Mouse (Mus musculus): ENCODE data around the gene Tmc3.

Tmc3 gene

DNA sequence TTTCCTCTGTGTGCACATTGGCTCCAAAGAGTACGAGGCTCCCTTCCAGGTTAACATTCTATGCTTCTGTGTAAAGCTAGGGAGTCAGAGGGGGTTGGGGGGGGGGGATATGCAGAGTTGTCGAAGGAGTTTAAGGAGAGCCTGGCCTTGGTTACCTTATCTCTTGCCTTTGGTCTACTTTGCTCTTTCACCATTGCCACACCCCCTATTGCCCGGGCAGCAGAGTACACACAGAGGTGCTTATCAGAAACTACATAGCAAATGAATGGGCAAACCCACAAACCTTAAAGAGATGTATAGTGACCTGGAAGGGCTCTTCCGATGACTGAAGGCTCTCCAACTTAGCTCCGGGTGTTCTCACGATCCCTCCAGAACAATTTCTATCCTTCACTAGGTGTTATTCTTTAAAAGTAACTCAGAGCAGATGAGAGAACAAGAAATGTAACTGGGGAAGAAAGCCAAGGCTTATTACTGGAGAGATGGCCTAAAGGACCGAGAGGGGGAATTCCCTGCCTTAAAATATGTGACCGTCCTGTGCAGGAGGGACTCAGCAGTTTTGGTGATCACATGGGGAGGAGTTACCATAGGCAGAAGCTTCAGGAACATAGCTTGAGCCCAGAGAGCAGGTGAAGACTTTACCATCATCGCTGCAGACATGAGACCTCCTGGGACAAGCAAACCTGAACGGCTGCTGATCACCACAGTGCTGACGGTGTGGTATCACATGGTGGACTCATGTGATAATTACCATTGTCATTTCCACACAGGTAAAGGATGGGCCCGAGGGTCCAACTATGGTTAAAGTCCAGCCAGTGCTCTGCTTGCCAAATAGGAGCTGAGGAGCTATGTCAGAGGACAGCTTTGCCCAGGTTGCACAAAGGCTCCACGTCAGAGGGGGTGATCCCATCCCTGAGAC, 14.5 kb downstream of the Tmc3 start:
- no peak for DNase-seq (ENCODE audit: low spot score in 2 of 2)

GRCm38 (mm10) chr7:83599913-83600286, 15.2 kb downstream of the Tmc3 start:
- DNase-seq (ENCODE audit: low spot score in 2 of 2): no peak

DNA sequence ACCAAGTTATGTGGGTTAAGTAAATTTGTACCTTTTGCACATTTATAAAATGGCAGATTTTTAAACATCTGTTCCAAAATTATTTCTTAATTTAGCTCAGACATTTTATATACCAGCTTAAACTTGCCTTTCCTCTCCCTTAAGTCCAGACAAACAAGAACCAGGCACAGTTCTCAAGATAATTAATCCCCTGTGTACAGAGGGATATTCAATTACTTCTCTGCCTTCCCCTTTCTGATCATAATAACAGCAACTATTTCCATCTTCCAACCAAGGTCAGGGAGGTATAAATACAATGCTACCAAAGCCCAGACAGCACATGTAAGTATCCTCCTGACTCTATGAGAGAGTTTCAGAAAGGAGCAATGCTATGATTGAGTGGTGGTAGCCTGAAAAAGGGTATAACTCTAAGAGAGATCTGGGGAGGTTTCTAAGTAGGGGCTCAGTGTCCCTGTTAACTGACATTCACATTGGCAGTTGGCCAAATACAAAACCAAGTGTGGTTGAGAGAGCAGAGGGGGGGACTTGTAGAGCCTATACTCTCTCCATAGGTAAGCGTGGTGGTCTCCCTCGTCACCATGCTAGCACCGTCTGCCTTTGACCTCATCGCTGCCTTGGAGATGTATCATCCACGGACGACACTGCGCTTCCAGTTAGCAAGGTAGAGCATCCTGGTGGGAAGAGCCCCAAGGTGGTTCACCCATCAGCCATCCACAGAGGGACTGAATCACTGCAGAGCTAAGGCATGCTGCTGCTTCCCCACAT, 19.6 kb downstream of the Tmc3 start:
- DNase-seq (ENCODE audit: low spot score in 2 of 2): no peak

DNA sequence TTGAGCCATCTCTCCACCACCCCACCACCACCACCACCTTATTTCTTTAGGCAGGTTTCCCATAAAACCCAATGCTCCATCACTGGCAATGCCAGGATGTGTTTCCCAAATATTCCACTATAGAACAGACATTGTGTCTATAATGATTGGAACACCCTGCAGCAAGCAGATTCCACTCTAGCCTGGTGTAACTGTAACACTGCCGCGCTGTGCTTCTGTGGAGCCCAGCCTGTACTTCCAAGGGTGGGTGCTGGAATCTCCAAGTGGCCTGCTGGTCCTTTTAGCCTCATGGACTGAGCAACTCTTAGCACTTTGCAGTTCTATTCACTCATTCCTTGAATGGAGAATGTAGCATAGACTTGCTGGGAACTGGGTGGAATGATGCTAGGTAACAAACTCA, 22.1 kb downstream of the Tmc3 start:
- no peak for DNase-seq (ENCODE audit: low spot score in 2 of 2)

DNA sequence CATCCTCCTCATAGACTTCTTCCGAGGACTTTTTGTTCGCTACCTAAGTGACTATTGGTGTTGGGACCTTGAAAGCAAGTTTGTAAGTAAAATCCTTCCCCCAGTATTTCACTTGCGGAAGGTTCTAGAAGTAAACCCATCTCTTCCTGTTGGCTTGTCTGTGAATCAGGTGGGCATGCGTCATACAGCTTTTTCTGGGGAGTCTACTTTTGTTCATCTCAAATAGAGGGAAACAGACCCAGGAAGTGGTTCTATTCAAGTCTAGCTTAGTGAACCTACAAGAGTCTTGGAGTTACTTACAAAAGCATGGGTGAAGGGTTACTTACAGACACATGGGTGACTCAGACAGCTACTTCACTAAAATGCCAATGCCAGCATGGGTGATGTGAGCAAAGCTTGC, 25.2 kb downstream of the Tmc3 start:
- DNase-seq (ENCODE audit: low spot score in 2 of 2): no peak

DNA sequence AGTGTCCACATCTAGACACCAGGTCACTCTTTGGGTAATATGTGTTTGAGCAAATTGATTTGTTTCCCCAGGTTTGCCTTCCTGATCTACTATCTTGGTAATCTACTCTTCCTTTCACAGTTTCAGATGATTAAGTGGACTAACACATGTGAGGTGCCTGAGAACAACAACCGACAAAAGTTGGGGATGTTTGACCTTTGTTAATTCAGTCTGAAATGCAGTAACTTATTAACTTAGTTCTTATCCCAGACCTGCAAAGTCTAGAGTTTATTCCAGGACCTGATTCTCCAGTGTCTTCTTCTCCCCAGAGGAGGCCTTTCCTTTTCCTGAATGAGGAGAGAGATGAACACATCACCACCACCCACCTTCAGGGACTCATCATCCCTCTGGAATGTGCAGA, 27.2 kb downstream of the Tmc3 start:
- no peak for DNase-seq (ENCODE audit: low spot score in 2 of 2)

DNA sequence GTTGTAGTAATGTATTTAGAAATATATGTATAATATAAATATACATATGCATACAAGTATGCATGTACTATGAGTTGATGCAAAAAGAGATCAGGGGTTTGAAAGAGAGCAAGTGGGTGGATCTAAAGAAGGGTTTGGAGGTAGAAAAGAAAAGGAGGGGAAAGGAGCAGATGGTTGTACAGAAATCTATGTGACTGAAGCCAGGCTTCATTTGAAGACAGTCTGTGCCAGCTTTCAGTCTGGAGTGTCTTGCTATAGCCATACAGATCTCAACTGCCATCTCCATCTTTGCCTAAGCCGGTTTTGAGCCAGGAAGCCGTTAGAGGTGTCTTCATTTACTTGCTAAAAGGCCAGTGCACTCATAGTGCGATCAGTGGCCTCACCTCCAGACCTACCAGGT, 30.5 kb downstream of the Tmc3 start:
- DNase-seq (ENCODE audit: low spot score in 2 of 2): no peak

GRCm38 (mm10) chr7:83615815-83616214, 31.1 kb downstream of the Tmc3 start:
- no peak for DNase-seq (ENCODE audit: low spot score in 2 of 2)

- DNase-seq (ENCODE audit: low spot score in 2 of 2): no peak
Measured at GRCm38 (mm10) chr7:83616268-83616667, 31.5 kb downstream of the Tmc3 start.

DNA sequence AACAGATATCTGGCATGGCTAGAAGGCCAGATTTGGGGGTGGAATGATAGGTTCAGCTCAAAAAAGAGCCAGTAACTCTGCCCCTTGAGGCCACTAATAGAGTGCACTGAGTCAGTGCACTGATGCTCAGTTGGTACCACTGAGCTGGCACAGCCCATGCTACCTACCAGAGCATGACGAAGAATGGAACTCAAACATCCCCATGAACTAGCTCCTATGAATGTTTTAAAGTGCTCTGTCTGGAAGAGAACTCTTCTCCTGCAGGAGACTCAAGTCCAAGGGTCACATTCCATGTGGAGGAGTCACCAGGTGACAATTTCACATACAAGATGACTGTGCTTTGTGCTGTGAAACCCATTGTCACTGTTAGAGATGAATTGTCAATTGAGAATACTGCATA, 34.0 kb downstream of the Tmc3 start:
- DNase-seq (ENCODE audit: low spot score in 2 of 2): no peak

DNA sequence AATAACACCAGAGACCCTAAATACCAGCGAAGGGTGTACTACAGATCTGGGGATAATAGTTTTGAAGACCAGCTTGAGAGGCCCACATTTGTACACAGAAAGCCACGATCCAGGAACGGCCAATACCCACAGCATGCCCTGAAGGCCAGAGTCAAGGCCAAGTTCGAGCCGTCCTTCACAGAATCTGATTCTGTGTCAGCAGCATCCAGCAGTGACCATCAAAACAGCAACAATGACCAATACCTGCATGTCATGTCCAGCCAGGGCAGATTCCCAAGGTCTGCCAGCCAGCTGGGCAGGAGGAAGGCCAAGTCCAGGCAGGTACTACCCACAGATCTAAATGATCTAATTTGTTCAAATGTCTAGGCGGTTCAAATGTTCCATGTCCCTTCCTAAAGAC, 37.9 kb downstream of the Tmc3 start:
- DNase-seq (ENCODE audit: low spot score in 2 of 2): no peak

DNA sequence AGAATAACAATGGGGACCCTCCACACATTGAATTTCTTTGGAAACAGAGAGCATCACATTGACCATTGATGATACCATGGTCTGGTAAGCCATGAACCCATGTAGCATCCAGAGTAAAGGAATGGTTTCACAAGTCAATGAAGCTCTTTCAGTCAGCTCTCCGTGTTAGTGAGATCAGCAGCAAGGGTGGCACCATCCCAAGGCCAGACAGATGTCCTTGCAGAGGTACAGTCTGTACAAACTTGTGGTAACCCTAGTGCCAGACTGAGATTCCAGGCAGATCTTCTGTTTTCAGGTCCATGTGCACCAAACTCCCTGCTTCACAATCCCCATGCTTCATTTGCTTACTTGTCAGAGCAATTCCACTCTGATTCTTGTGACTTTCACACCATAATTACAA, 39.3 kb downstream of the Tmc3 start:
- DNase-seq (ENCODE audit: low spot score in 2 of 2): no peak

DNA sequence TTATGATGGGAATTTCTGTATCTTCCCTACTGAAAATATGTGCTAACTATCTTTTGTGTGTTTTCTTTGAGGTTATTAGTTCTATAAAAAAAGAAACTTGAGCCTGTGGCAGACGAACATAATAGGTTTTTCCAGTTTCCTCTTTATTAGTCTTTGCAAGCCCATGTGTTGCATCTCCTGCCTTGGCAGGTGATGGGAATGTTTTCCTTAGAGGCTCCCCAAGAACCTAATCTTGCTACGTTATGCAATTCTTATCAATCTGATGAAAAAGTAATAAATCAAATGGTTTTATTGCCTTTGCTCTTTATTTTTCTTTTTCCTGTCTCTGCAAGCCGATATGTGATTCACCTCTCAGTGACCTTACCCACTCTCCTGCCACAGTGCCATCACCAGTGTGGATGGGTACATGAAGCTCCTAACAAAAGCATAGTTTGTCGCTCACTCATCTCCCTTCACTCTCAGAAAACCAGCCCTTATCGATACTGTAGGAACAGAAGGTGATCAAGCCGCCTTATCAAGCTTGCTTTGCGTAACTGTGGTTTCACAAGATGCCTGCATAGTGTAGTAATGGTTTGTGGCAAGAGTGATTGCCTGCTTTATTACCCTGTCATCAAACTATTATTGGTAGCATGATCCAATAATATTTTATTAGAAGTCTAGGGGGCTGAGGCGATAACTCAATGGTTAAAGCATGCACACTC, 42.0 kb downstream of the Tmc3 start:
- no peak for DNase-seq (ENCODE audit: low spot score in 2 of 2)

DNA sequence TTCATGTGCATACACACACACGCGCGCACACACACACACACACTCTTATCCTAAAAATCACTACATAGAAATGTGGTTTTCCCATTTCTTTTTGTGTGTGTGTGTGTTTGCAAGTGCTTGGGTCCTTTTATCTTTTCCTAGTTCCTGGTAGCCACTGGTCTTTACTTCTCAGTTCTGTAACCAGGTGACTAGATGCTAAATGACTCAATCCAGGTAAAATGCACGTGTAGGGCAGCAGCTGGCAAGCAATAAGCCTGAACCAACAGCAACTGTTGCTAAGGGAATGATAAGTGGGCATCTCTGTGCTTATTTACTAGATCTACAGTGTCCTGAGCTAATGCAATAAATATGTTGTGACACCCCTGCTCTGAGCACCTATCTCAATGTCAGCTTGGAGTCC, 42.6 kb downstream of the Tmc3 start:
- no peak for DNase-seq (ENCODE audit: low spot score in 2 of 2)

GRCm38 (mm10) chr7:83631073-83631827, 46.5 kb downstream of the Tmc3 start:
- no peak for DNase-seq (ENCODE audit: low spot score in 2 of 2)

DNA sequence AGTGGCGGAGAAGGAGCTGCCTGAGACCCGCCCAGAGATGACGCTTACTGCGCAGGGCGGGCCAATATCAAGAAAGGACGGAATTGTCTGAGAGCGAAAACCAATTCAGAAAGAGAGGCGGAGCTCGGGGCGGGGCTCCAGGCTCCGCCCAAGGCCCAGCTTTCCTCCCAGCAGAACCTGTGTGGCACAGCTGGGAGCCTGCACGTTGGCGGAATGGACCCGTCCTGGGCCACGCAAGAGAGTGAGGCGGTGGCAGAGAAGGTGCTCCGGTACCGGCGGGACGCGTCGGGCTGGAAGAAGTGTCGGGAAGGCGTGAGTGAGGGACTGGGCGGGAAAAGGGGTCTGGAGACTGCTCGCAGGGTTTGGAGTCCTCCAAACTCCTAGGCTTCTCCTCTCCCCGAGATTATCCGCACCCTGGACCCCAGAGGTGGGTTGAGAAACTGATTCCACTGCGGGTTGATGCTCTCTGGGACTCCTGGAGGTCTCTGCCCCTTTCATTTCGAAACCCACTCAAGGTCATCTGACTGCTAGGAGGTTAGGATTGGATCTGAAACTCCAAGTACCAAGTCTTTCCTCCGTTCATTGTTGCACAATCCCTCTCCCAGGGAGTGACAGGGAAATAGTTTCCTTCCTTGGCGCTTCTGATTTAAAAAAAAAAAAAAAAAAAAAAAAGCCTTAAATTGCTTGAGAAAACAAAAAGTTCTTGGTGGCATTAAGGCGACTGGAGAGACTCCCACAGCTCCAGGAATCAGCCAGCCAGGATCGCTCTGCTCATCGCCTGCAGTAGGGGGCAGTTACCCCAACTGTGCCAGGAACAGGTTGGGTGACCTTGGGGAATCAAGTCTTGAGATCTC, 47.3 kb downstream of the Tmc3 start, which contains the start of gene Stard5:
Stard5 (plus strand) TSS at position 132 of the 854 bp plus-strand sequence.
- peak; percentile 67 to 78 for DNase-seq (ENCODE audit: low spot score in 2 of 2)

DNA sequence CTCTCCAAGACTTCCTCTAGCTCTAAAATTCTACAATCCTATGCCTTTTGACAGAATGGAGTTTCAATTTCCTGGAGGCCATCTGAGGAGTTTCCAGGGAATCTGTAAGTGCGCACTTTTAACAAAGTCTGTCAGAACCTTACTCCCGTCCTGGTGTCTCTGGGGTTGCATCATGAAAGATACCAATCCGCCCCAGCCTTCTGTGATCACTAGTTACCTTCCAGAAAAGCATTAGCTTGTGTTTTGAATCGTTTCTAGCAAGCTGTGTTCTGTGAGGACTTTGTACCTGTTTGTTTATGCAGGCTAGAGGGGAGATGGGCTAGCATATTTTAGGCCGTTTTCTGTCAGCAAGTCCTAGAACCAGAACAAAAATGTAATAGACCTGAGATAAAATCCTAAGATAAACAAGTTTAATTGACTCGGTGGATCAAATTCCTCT, 48.0 kb downstream of the Tmc3 start:
- no peak for DNase-seq (ENCODE audit: low spot score in 2 of 2)

- DNase-seq (ENCODE audit: low spot score in 2 of 2): no peak
Measured at GRCm38 (mm10) chr7:83633856-83634255, 49.1 kb downstream of the Tmc3 start.

DNA sequence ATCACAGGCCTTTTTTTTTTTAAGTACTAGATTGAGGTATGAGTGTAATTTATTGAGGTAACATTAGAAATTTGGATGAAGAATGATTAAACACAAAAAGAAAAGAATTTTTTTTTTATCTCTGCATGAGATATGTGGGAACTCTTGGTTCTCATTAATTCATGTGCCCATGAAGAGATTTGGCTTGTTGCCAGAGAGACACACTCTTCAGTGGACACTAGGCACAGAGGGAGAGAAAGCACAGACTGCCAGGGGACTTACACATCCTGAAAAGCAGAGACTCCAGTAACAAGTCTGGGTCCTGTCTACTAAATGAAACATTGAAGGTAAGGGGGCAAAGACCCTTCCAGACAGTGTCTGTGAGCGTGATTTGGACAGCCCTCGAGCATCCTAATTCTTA, 51.0 kb downstream of the Tmc3 start:
- no peak for DNase-seq (ENCODE audit: low spot score in 2 of 2)

- no peak for DNase-seq (ENCODE audit: low spot score in 2 of 2)
Measured at GRCm38 (mm10) chr7:83636425-83636824, 51.7 kb downstream of the Tmc3 start.

Data from frontal cortex, postnatal 25 days (tissue).